8 mouse cellular contexts compared by ENCODE assay signal in genomic region chr6:34475974-34476794, GRCm38 (mm10). TPM values are rescaled to one million over a fixed set of nuclear protein-coding genes. Genes with fewer than 3 reads are reported as not detected.
DNase-seq lines count a peak whose midpoint lies in the region; ATAC-seq and TF ChIP-seq lines count a peak whose summit lies in the region.

Bpgm (plus strand) TSS chr6:34476207.

- TF ChIP-seq EP300 in heart, adult 2 months (IDR thresholded peaks at IDR 0.05; ENCODE audit: insufficient read depth, low read depth, low read length) = no peak

- DNase-seq in 3T3-L1 (ENCODE audit: low read depth, low spot score) = peak; percentile 99
- peak; percentile 95 to 98 for DNase-seq in adrenal gland, postnatal 4 days (ENCODE audit: low spot score in 2 of 2)
- peak; percentile 98 for DNase-seq in embryonic facial prominence, embryonic 14.5 days (ENCODE audit: low spot score)
- peak; percentile 99 to 100 for DNase-seq in heart, adult 2 months
- DNase-seq in kidney, adult 8-10 months = peak; percentile 99 to 100
- peak; percentile 99 to 100 for DNase-seq in spleen, postnatal 10 days (ENCODE audit: low spot score in 2 of 2)

- H3K4me3 ChIP-seq in embryonic facial prominence, embryonic 14.5 days (ENCODE audit: low read depth, low read length) = peak within 1 kb of the TSS; percentile 55
- peak within 1 kb of the TSS; percentile 80 for H3K4me3 ChIP-seq in heart, adult 2 months
- peak within 1 kb of the TSS; percentile 68 for H3K4me3 ChIP-seq in limb, embryonic 13.5 days
- peak within 1 kb of the TSS; percentile 53 for H3K4me3 ChIP-seq in midbrain, embryonic 16.5 days (ENCODE audit: low read depth, low read length)

- peak within 1 kb of the TSS; percentile 68 for H3K4me2 ChIP-seq in embryonic facial prominence, embryonic 14.5 days (ENCODE audit: low read depth, low read length)
- peak within 1 kb of the TSS; percentile 86 for H3K4me2 ChIP-seq in limb, embryonic 13.5 days (replicated peaks)
- H3K4me2 ChIP-seq in midbrain, embryonic 16.5 days (ENCODE audit: low read length) = peak within 1 kb of the TSS; percentile 54

- H3K36me3 ChIP-seq in embryonic facial prominence, embryonic 14.5 days (ENCODE audit: control insufficient read depth, insufficient read depth, low read length) = no peaks in the 10 kb centered on the region
- H3K36me3 ChIP-seq in heart, adult 2 months (ENCODE audit: control insufficient read depth, insufficient read depth, low read length) = no peaks in the 10 kb centered on the region
- H3K36me3 ChIP-seq in limb, embryonic 13.5 days = no peaks in the 10 kb centered on the region
- no peaks in the 10 kb centered on the region for H3K36me3 ChIP-seq in midbrain, embryonic 16.5 days (ENCODE audit: control insufficient read depth, insufficient read depth, low read length)

- peaks cover 30% of the 10 kb centered on the region for H3K4me1 ChIP-seq in embryonic facial prominence, embryonic 14.5 days (ENCODE audit: control insufficient read depth, insufficient read depth, low read length)
- peaks cover 3% of the 10 kb centered on the region for H3K4me1 ChIP-seq in heart, adult 2 months (ENCODE audit: control insufficient read depth, insufficient read depth, low read length)
- H3K4me1 ChIP-seq in limb, embryonic 13.5 days = peaks cover 41% of the 10 kb centered on the region
- H3K4me1 ChIP-seq in midbrain, embryonic 16.5 days (ENCODE audit: control insufficient read depth, insufficient read depth, low read length) = peaks cover 39% of the 10 kb centered on the region

- H3K9me3 ChIP-seq in embryonic facial prominence, embryonic 14.5 days (ENCODE audit: control insufficient read depth, low read length) = no peaks in the 10 kb centered on the region
- H3K9me3 ChIP-seq in limb, embryonic 13.5 days = no peaks in the 10 kb centered on the region
- no peaks in the 10 kb centered on the region for H3K9me3 ChIP-seq in midbrain, embryonic 16.5 days (replicated peaks; ENCODE audit: control insufficient read depth, low read length, poor library complexity, severe bottlenecking)

- no peak for TF ChIP-seq CTCF in heart, adult 2 months (IDR thresholded peaks at IDR 0.05)

- peak; percentile 97 for TF ChIP-seq POLR2A in heart, adult 2 months (IDR thresholded peaks at IDR 0.05; ENCODE audit: insufficient read depth, low read depth, low read length)

- H3K27ac ChIP-seq in embryonic facial prominence, embryonic 14.5 days (replicated peaks; ENCODE audit: low read depth, low read length) = peak within 1 kb of the TSS; percentile 69
- peak within 1 kb of the TSS; percentile 81 for H3K27ac ChIP-seq in heart, adult 2 months
- H3K27ac ChIP-seq in limb, embryonic 13.5 days = peak within 1 kb of the TSS; percentile 63; the same call in 1 of the 2 replicates
- H3K27ac ChIP-seq in midbrain, embryonic 16.5 days (ENCODE audit: low read length) = peak within 1 kb of the TSS; percentile 77

- no peaks in the 10 kb centered on the region for H3K27me3 ChIP-seq in embryonic facial prominence, embryonic 14.5 days (replicated peaks; ENCODE audit: control insufficient read depth, insufficient read depth, low read length)
- H3K27me3 ChIP-seq in heart, adult 2 months (ENCODE audit: control insufficient read depth, insufficient read depth, low read length) = no peaks in the 10 kb centered on the region
- H3K27me3 ChIP-seq in limb, embryonic 13.5 days = no peaks in the 10 kb centered on the region
- H3K27me3 ChIP-seq in midbrain, embryonic 16.5 days (ENCODE audit: control insufficient read depth, insufficient read depth, low read depth, low read length) = no peaks in the 10 kb centered on the region

- H3K9ac ChIP-seq in embryonic facial prominence, embryonic 14.5 days (ENCODE audit: low read depth, low read length) = peak within 1 kb of the TSS; percentile 67
- peak within 1 kb of the TSS; percentile 72 for H3K9ac ChIP-seq in heart, adult 2 months (ENCODE audit: low read depth, low read length)
- H3K9ac ChIP-seq in limb, embryonic 13.5 days = peak within 1 kb of the TSS; percentile 79
- H3K9ac ChIP-seq in midbrain, embryonic 16.5 days (ENCODE audit: low read depth, low read length) = peak within 1 kb of the TSS; percentile 67

- no peaks in the 10 kb centered on the region for H3K79me2 ChIP-seq in heart, adult 2 months (replicated peaks; ENCODE audit: control insufficient read depth, insufficient read depth, low read length)

- WGBS in embryonic facial prominence, embryonic 14.5 days = under 1% methylated on average over 35 of the region's 35 CpGs
- WGBS in heart, adult 2 months = under 1% methylated on average over 35 of the region's 35 CpGs
- 1% methylated on average over 35 of the region's 35 CpGs for WGBS in limb, embryonic 13.5 days
- WGBS in midbrain, embryonic 16.5 days = under 1% methylated on average over 35 of the region's 35 CpGs

- intact Hi-C loops in heart, adult 2 months (cut with DNase I) = no loop called here

- peak; percentile 98 for ATAC-seq in embryonic facial prominence, embryonic 14.5 days (ENCODE audit: low read depth)
- ATAC-seq in limb, embryonic 13.5 days (ENCODE audit: low FRiP score, low read depth) = peak; percentile 99
- peak; percentile 99 for ATAC-seq in midbrain, embryonic 16.5 days

RNA-seq across cellular contexts. Expression of gene Bpgm, which starts in this region (rescaled TPM):
- 10 to 100 TPM; 43.2 to 49.5 TPM for total RNA-seq in adrenal gland, postnatal 4 days (2021)
- 46.5 and 48.7 TPM in 2 replicates for polyA plus RNA-seq in embryonic facial prominence, embryonic 14.5 days (2014; fragmentation: Nextera tagmentation; extraction: Ambion mirVana)
- 100 to 1,000 TPM in 1 of 2 experiments, 10 to 100 TPM in 1; 38.6 to 148 TPM for total RNA-seq in heart, adult 2 months (2021)
- polyA plus RNA-seq in heart, adult 2 months (2012; rRNA removed) = 19.9 and 72.4 TPM in 2 replicates
- 41.4 and 47.8 TPM in 2 replicates for polyA plus RNA-seq in limb, embryonic 13.5 days (2015; fragmentation: Nextera tagmentation; extraction: Ambion mirVana)
- 96.2 and 96.8 TPM in 2 replicates for polyA plus RNA-seq in midbrain, embryonic 16.5 days (2015; fragmentation: Nextera tagmentation; extraction: Ambion mirVana)

Comparison
In these comparisons a context has a peak if more than half of its experiments do, and no peak if none do; other contexts are left out.
1. Peak in every context shown above with its lines: DNase-seq, ATAC-seq, H3K4me3 ChIP-seq and H3K27ac ChIP-seq.